Mouse (Mus musculus) lung, postnatal 0 days (tissue): ENCODE data around the gene Ak5.

Experiments
- CTCF ChIP-seq: IDR thresholded peaks from 2 replicates; pipeline ENCODE4 v1.5.1; 2016; ENCODE audit warnings: antibody characterized with exemption, mild to moderate bottlenecking
- EP300 ChIP-seq: IDR thresholded peaks from 2 replicates; pipeline ENCODE4 v1.6.1; 2016; ENCODE audit warnings: antibody characterized with exemption, mild to moderate bottlenecking, control low read depth

DNA sequence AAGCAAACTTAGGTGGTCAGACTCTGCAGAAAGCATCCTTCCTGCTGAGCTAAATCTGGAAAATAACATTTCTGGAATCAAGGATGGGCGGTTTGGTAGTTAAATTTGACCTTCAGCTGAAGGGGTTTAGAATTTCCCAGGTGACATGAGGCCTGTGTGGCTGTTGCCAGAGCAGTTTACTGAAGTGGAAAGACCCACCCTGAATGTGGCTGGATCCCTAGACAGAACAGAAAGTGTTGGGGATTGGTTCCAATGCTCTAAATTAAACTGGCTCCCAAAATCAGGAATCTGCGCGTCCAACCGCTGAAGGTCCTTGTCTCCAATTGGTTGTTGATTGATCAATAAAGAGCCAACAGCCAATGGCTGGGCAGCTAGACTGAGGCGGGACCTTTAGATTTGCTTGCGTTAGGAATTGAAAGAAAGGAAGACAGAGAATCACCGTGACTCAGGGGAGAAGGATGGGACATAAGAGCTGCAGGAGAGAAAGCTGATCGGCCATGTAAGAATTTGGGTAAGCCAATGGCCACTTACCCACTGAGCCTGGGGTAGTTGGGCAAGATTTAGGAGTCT is 34.2 kb upstream of the Ak5 start:
- TF ChIP-seq CTCF: no peak
- no peak for TF ChIP-seq EP300
